Mouse (Mus musculus): ENCODE measurements around the gene Ltb.

DNA sequence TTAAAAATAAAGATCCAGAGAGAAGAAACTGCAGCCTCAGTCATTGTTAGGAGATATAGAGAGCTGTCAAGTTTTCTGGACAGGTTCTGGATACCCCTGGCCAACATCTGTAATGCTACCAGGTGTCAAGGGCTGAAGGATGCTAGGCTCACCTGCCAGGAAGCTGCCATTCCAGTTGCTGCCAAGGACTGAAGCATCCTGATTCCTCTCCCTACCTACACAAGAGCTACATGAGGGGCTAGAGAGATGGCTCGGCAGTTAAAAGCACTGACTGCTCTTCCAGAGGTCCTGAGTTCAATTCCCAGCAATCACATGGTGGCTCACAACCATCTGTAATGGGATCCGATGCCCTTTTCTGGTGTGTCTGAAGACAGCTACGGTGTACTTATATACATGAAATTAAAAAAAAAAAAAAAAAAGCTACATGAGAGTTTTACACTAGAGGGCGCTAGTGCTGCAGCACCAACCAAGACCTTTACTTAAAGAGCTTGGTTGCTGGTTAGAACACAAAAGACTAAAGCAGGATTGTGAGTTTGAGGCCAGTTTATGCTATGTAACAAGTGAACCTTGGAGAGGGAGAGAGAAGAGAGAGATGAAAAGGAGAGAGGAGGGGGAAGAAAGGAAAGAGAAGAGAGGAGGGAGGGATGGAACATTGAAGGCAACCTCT is 25.6 kb upstream of the Ltb start:
- peak; percentile 46; the same call in 1 of the 2 replicates for TF ChIP-seq CTCF (IDR thresholded peaks at IDR 0.05; ENCODE audit: extremely low read depth, insufficient read depth, low read length)
- TF ChIP-seq POLR2A (IDR thresholded peaks at IDR 0.05; ENCODE audit: extremely low read depth, insufficient read depth, low read length), result no peak
